Mouse (Mus musculus) kidney, embryonic 14.5 days (tissue): ENCODE measurements around the gene Acot7. TPM values are rescaled to one million over a fixed set of nuclear protein-coding genes. Genes with fewer than 3 reads are reported as not detected.

Experiments used
- ATAC-seq: fragments of 200-750 bp; cut with Nextera tagmentation; 2 replicates; pipeline ENCODE4 v1.8.0; 2017; ENCODE audit warnings: moderate number of reproducible peaks, mild to moderate bottlenecking, moderate TSS enrichment, moderate library complexity; ENCODE audit not compliant: low FRiP score, low TSS enrichment
- H3K27ac ChIP-seq: fragments of 300-500 bp; sonication (generic); 2 replicates; pipeline ENCODE4 v1.5.1; 2014; ENCODE audit warnings: low read depth, mild to moderate bottlenecking, low read length, moderate library complexity, mixed read lengths
- H3K27me3 ChIP-seq: fragments of 300-500 bp; sonication (generic); 2 replicates; pipeline ENCODE4 v1.6.1; 2014; ENCODE audit warnings: mild to moderate bottlenecking, low read length; ENCODE audit not compliant: control insufficient read depth, insufficient read depth
- H3K36me3 ChIP-seq: fragments of 300-500 bp; sonication (generic); 2 replicates; pipeline ENCODE4 v1.6.1; 2014; ENCODE audit warnings: low read length, mixed read lengths; ENCODE audit not compliant: control insufficient read depth, insufficient read depth
- H3K4me1 ChIP-seq: fragments of 300-500 bp; sonication (generic); 2 replicates; pipeline ENCODE4 v1.6.1; 2014; ENCODE audit warnings: low read length, mixed read lengths; ENCODE audit not compliant: control insufficient read depth, insufficient read depth
- H3K4me2 ChIP-seq: fragments of 300-500 bp; sonication (generic); replicated peaks from 2 replicates; pipeline ENCODE4 v1.6.1; 2014; ENCODE audit warnings: low read depth, mild to moderate bottlenecking, low read length
- H3K4me3 ChIP-seq: fragments of 300-500 bp; sonication (generic); 2 replicates; pipeline ENCODE4 v1.5.1; 2014; ENCODE audit warnings: mild to moderate bottlenecking, low read length
- H3K9ac ChIP-seq: fragments of 300-500 bp; sonication (generic); 2 replicates; pipeline ENCODE4 v1.6.1; 2014; ENCODE audit warnings: low read depth, mild to moderate bottlenecking, low read length, moderate library complexity
- H3K9me3 ChIP-seq: fragments of 300-500 bp; sonication (generic); 2 replicates; pipeline ENCODE4 v1.6.1; 2016; ENCODE audit warnings: low read length; ENCODE audit not compliant: control insufficient read depth
- WGBS: fragments of 180-500 bp; shearing (Covaris S2); extraction: QIAGEN DNeasy Blood & Tissue Kit; methylation state at CpG from one replicate; pipeline ENCODE4 v1.1.7; 2014; 5-methylcytosine and 5-hydroxymethylcytosine counted together
- polyA plus RNA-seq: library from polyadenylated mRNA; unstranded; fragments of >200 nt; fragmentation: Nextera tagmentation; extraction: Ambion mirVana; gene quantifications from 2 replicates; pipeline ENCODE4 v1.2.1, GENCODE M21; 2014

Gene Acot7
- polyA plus RNA-seq, 1 experiment from 2014 or later: 64.4 TPM

GRCm38 (mm10) chr4:152264867-152265568 lies 87.1 kb downstream of the Acot7 start:
- H3K9me3 ChIP-seq: no peaks in the 10 kb centered on the region
- peaks cover 31% of the 10 kb centered on the region for H3K4me1 ChIP-seq
- ATAC-seq: no peak
- H3K4me2 ChIP-seq: no peak overlapping the region
- no peak overlapping the region for H3K9ac ChIP-seq
- H3K36me3 ChIP-seq: no peaks in the 10 kb centered on the region; the same call in 1 of the 2 replicates
- H3K27me3 ChIP-seq: no peaks in the 10 kb centered on the region
- WGBS: 89% methylated on average over 9 of the region's 9 CpGs
- no peak overlapping the region for H3K27ac ChIP-seq
- no peak overlapping the region for H3K4me3 ChIP-seq

GRCm38 (mm10) chr4:152265791-152266190 lies 87.9 kb downstream of the Acot7 start:
- no peak for ATAC-seq
- Histone ChIP-seq H3K27me3 (no peaks in the 10 kb centered on the region), H3K9me3 (no peaks in the 10 kb centered on the region), H3K4me1 (peaks cover 31% of the 10 kb centered on the region), H3K36me3 (no peaks in the 10 kb centered on the region; the same call in 1 of the 2 replicates), H3K27ac (no peak overlapping the region), H3K4me2 (no peak overlapping the region), H3K4me3 (no peak overlapping the region), H3K9ac (no peak overlapping the region)
- 69% methylated on average over 5 of the region's 5 CpGs for WGBS

- H3K27me3 ChIP-seq: no peaks in the 10 kb centered on the region
- no peak overlapping the region for H3K9ac ChIP-seq
- H3K36me3 ChIP-seq: no peaks in the 10 kb centered on the region; the same call in 1 of the 2 replicates
- H3K9me3 ChIP-seq: no peaks in the 10 kb centered on the region
- no peak overlapping the region for H3K27ac ChIP-seq
- H3K4me3 ChIP-seq: no peak overlapping the region
- no peak for ATAC-seq
- peaks cover 29% of the 10 kb centered on the region for H3K4me1 ChIP-seq
- H3K4me2 ChIP-seq: no peak overlapping the region
- WGBS: 42% methylated on average over 10 of the region's 10 CpGs
Observed at GRCm38 (mm10) chr4:152266236-152266895, 88.4 kb downstream of the Acot7 start.

GRCm38 (mm10) chr4:152267748-152268369 lies 89.9 kb downstream of the Acot7 start:
- H3K27ac ChIP-seq: no peak overlapping the region
- WGBS: 63% methylated on average over 13 of the region's 13 CpGs

GRCm38 (mm10) chr4:152269967-152270366 lies 92.0 kb downstream of the Acot7 start:
- H3K4me2 ChIP-seq: no peak overlapping the region
- no peak for ATAC-seq
- peaks cover 12% of the 10 kb centered on the region; the same call in 1 of the 2 replicates for H3K4me1 ChIP-seq
- WGBS: 89% methylated on average over 13 of the region's 13 CpGs
- no peak overlapping the region for H3K4me3 ChIP-seq
- H3K36me3 ChIP-seq: no peaks in the 10 kb centered on the region; the same call in 1 of the 2 replicates
- H3K9me3 ChIP-seq: no peaks in the 10 kb centered on the region
- no peak overlapping the region for H3K27ac ChIP-seq
- H3K27me3 ChIP-seq: no peaks in the 10 kb centered on the region
- no peak overlapping the region for H3K9ac ChIP-seq

More at GRCm38 (mm10) chr4:152267748-152268369, 89.9 kb downstream of the Acot7 start:
- H3K4me2 ChIP-seq: no peak overlapping the region
- H3K9ac ChIP-seq: no peak overlapping the region
- no peak overlapping the region for H3K4me3 ChIP-seq
- peaks cover 24% of the 10 kb centered on the region for H3K4me1 ChIP-seq
- no peaks in the 10 kb centered on the region for H3K27me3 ChIP-seq
- H3K36me3 ChIP-seq: no peaks in the 10 kb centered on the region; the same call in 1 of the 2 replicates
- ATAC-seq: no peak
- H3K9me3 ChIP-seq: no peaks in the 10 kb centered on the region

- Histone ChIP-seq H3K9me3 (no peaks in the 10 kb centered on the region), H3K4me3 (no peak overlapping the region), H3K27me3 (no peaks in the 10 kb centered on the region), H3K9ac (no peak overlapping the region), H3K27ac (no peak overlapping the region), H3K4me2 (no peak overlapping the region), H3K4me1 (peaks cover 12% of the 10 kb centered on the region; the same call in 1 of the 2 replicates), H3K36me3 (no peaks in the 10 kb centered on the region; the same call in 1 of the 2 replicates)
- no peak for ATAC-seq
- WGBS: 69% methylated on average over 9 of the region's 9 CpGs
Observed at GRCm38 (mm10) chr4:152270599-152270998, 92.7 kb downstream of the Acot7 start.

- no peaks in the 10 kb centered on the region for H3K27me3 ChIP-seq
- peaks cover 12% of the 10 kb centered on the region; the same call in 1 of the 2 replicates for H3K4me1 ChIP-seq
Observed at GRCm38 (mm10) chr4:152271334-152271733, 93.4 kb downstream of the Acot7 start.

GRCm38 (mm10) chr4:152272006-152272405 lies 94.1 kb downstream of the Acot7 start:
- Histone ChIP-seq H3K27me3 (no peaks in the 10 kb centered on the region), H3K27ac (peak overlapping the region; percentile 85; the same call in 1 of the 2 replicates), H3K4me2 (no peak overlapping the region), H3K4me1 (peaks cover 12% of the 10 kb centered on the region; the same call in 1 of the 2 replicates), H3K36me3 (no peaks in the 10 kb centered on the region), H3K9ac (no peak overlapping the region), H3K9me3 (no peaks in the 10 kb centered on the region), H3K4me3 (no peak overlapping the region)
- WGBS: 70% methylated on average over 7 of the region's 7 CpGs
- ATAC-seq: no peak

More at GRCm38 (mm10) chr4:152271334-152271733, 93.4 kb downstream of the Acot7 start:
- 92% methylated on average over 11 of the region's 11 CpGs for WGBS
- Histone ChIP-seq H3K4me2 (no peak overlapping the region), H3K9ac (no peak overlapping the region), H3K9me3 (no peaks in the 10 kb centered on the region), H3K4me3 (no peak overlapping the region), H3K36me3 (no peaks in the 10 kb centered on the region), H3K27ac (no peak overlapping the region)
- no peak for ATAC-seq
